Mouse (Mus musculus) erythroblast, embryonic 14.5 days (primary cell): ENCODE data around the gene Gria4.

Experiments
- GATA1 ChIP-seq: IDR thresholded peaks from 2 replicates; pipeline ENCODE4 v1.6.1; 2012; ENCODE audit warnings: low read length, inconsistent platforms, mixed read lengths
- TAL1 ChIP-seq: IDR thresholded peaks from 3 replicates; pipeline ENCODE4 v1.6.1; 2012; ENCODE audit warnings: low read length, inconsistent platforms, mixed read lengths

- TF ChIP-seq GATA1, result no peak
- no peak for TF ChIP-seq TAL1
Observed at GRCm38 (mm10) chr9:4604236-4604635, 191.8 kb downstream of the Gria4 start.
